Mouse (Mus musculus): Measurements from ENCODE around the gene Inhbc. TPM values are rescaled to one million over a fixed set of nuclear protein-coding genes. Genes with fewer than 3 reads are reported as not detected.
A peak's percentile ranks its signal among the peaks of the same experiment; 100 is the strongest.
"Not testable (repeated sequence)": the region's sequence is repeated elsewhere in the genome, so short reads cannot be mapped to it uniquely, and the experiment has no call there.

The Inhbc gene
- total RNA-seq, 2 experiments from 2014 or later = not detected

DNA sequence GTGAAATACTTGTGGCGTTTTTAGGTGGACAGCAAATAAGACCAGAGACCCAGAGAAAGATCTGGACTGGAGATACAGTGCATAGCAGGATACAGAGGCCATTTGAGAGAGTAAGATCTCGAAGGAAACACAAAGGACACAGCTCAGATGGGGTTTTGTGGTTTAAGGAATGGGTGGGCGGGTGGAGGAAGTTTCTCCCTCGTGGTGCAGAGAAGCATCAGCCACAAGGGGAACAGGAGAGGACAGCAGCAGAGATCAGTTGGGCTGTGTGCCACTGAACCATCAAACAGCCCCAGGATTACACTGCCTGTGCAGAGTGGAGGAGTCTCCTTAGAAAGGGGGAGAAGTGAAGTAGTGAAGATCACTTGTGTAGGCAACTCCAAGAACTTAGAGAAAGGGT, 52.2 kb downstream of the Inhbc start:
- Histone ChIP-seq H3K4me3 (no peak overlapping the region), H3K27ac (no peak overlapping the region)
- TF ChIP-seq CTCF (conservative IDR thresholded peaks at IDR 0.05) = no peak
- DNase-seq (ENCODE audit: low spot score in 2 of 2) = no peak

- no peak for TF ChIP-seq CTCF (conservative IDR thresholded peaks at IDR 0.05)
Observed at GRCm38 (mm10) chr10:127317277-127317676, 53.0 kb downstream of the Inhbc start.

GRCm38 (mm10) chr10:127314950-127315349, 55.3 kb downstream of the Inhbc start:
- not testable (repeated sequence) for H3K27ac ChIP-seq; DNase-seq (ENCODE audit: low spot score in 2 of 2); H3K4me3 ChIP-seq
- peak; percentile 22 for TF ChIP-seq CTCF (conservative IDR thresholded peaks at IDR 0.05)

More at GRCm38 (mm10) chr10:127317277-127317676, 53.0 kb downstream of the Inhbc start:
- Histone ChIP-seq H3K4me3 (no peak overlapping the region), H3K27ac (no peak overlapping the region)
- DNase-seq (ENCODE audit: low spot score in 2 of 2) = no peak

- H3K27ac ChIP-seq; DNase-seq (ENCODE audit: low spot score in 2 of 2); H3K4me3 ChIP-seq: not testable (repeated sequence)
Observed at GRCm38 (mm10) chr10:127313516-127313915, 56.7 kb downstream of the Inhbc start.

GRCm38 (mm10) chr10:127312858-127313257, 57.4 kb downstream of the Inhbc start:
- DNase-seq (ENCODE audit: low spot score in 2 of 2) = no peak
- H3K27ac ChIP-seq = no peak overlapping the region
- no peak for TF ChIP-seq CTCF (conservative IDR thresholded peaks at IDR 0.05)

DNA sequence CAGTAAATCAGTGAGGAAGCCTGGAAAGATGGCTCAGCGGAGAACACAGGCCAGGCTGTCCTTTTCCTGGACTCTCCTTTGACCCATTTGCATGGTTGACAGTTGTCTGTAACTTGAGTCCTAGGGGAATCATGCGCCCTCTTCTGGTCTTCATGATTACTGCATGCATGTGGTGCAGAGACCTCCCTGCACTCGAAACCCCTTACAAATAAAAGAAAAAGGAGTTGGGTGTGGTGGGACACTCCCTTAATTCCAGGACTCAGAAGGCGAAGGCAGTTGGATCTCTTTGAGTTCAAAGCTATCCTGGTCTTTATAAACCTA, 57.9 kb downstream of the Inhbc start:
- DNase-seq (ENCODE audit: low spot score in 2 of 2) = peak; percentile 80 to 81
- Histone ChIP-seq H3K27ac (peak overlapping the region; percentile 78), H3K4me3 (peak overlapping the region; percentile 90)
- peak; percentile 97 for TF ChIP-seq CTCF (conservative IDR thresholded peaks at IDR 0.05)

More at GRCm38 (mm10) chr10:127312858-127313257, 57.4 kb downstream of the Inhbc start:
- no peak overlapping the region for H3K4me3 ChIP-seq

DNA sequence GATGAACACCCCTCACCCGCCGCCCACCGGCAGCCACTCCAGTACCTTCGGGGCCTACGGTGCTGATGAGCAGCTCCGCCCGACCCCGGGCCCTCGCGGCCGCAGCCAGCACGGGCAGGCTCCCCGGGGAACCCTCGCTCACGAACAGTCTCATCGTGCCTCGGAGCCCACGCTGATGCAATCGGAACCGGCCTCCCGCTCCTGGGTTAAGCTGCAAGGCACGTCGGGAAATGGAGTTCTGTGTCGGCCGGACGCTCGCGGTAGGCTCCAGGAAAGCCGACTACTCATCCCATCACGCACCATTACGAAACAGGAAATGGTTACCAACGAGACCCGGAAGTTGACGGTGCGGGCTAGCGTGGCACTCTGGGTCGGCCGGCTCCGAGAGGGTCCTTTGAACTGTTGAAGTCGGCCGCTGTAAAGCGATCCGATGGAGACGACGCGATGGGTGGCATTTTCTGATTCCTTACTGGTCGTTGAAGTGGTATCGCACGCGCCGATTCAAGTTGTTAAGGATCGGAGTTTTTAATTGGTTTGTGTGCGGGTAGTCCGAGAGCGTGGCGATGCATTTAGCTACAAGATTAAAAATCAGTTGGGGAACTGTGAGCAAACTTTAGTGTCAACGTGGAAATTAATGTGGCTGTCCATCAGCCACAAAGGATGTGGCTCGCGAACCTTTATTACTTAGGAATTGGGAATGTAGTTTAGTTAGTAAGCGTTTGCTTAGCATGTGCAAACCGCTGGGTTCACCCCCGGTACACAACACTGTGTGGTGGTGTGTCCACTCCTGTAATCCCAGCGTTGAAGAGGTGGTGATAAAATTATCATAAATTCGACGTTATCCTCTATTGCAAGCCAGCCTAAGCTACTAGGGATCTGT, 58.5 kb downstream of the Inhbc start, which contains the start of gene Mars:
Gene Mars (minus strand): TSS at position 311 of the 880 bp plus-strand sequence.
- H3K4me3 ChIP-seq = peak within 1 kb of the TSS; percentile 90
- no peak for TF ChIP-seq CTCF (conservative IDR thresholded peaks at IDR 0.05)
- peak; percentile 93 to 97 for DNase-seq (ENCODE audit: low spot score in 2 of 2)
- H3K27ac ChIP-seq = peak within 1 kb of the TSS; percentile 78

DNA sequence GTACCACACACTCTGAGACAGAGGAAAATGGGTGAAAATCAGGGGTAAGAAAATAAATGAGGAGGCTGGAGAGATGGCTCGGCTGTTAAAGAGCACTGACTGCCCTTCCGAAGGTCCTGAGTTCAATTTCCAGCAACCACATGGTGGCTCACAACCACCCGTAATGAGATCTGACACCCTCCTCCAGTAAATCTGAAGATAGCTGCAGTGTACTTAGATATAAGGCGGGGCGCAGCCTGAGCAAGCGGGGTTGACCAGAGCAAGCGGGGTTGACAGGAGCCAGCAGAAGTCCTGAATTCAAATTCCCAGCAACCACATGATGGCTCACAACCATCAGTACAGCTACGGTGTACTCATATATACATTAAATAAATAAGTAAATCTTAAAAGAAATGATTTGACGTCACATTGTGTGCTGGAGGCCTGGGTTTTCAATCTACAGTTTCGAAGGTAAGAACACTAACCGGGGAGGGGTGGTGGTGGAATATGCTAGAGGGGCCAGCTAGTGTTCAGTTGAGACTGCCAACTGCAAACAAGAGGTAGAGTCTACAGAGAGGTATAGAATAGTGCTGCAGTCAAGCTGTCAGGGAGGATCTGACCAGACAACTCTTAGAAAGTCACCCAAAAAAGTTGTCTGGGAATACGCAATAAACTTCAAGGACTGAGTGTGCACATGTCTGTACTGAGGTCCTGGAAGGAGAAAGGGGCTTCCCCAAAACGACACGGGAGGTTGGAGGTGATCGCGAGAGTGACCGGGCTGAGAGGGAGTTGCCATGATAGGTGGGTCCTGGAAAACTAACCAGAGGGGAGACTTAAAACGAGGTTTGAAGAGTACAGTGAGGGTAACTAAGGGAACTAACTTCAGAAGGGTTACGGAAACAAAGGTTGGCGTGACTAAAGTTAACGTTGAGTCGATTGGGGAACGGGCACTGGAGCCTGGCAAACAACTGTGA, 59.4 kb downstream of the Inhbc start:
- peak overlapping the region; percentile 90 for H3K4me3 ChIP-seq
- TF ChIP-seq CTCF (conservative IDR thresholded peaks at IDR 0.05) = no peak
- DNase-seq (ENCODE audit: low spot score in 2 of 2) = no peak

DNA sequence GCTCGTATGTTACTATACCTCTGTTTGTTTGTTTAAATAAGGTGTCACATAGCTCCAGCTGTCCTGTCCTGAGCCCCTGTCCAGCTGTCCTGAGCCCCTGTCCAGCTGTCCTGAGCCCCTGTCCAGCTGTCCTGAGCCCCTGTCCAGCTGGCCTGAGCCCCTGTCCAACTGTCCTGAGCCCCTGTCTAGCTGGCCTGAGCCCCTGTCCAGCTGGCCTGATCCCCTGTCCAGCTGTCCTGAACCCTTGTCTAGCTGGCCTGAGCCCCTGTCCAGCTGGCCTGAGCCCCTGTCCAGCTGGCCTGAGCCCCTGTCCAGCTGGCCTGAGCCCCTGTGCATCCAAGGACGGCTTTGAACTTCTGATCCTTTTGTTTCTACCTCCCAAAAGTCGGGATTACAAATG, 61.1 kb downstream of the Inhbc start:
- not testable (repeated sequence) for DNase-seq (ENCODE audit: low spot score in 2 of 2); H3K4me3 ChIP-seq; H3K27ac ChIP-seq

More for the DNA sequence above, 59.4 kb downstream of the Inhbc start:
- H3K27ac ChIP-seq = peak overlapping the region; percentile 78

Other genes starting within 250 kb of the Inhbc start
- gene Os9, start 249.3 kb downstream of the Inhbc start, total RNA-seq (2021) = 100 to 1,000 TPM; 100 to 102 TPM
- 100 to 1,000 TPM; 116 to 123 TPM for gene B4galnt1, start 205.2 kb downstream of the Inhbc start, total RNA-seq (2021)
- gene Slc26a10, start 189.8 kb downstream of the Inhbc start, total RNA-seq (2021) = 10 to 100 TPM; 21.9 to 25.4 TPM
- gene Arhgef25, start 180.3 kb downstream of the Inhbc start, total RNA-seq (2021) = 100 to 1,000 TPM; 395 to 408 TPM
- 100 to 1,000 TPM; 227 to 255 TPM for gene Dtx3, start 174.7 kb downstream of the Inhbc start, total RNA-seq (2021)
- gene Pip4k2c, start 158.8 kb downstream of the Inhbc start, total RNA-seq (2021) = 10 to 100 TPM; 98.0 to 98.6 TPM
- 100 to 1,000 TPM; 715 to 773 TPM for gene Kif5a, start 107.1 kb downstream of the Inhbc start, total RNA-seq (2021)
- gene Dctn2, start 104.1 kb downstream of the Inhbc start, total RNA-seq (2021) = 100 to 1,000 TPM; 259 to 272 TPM
- 10 to 100 TPM; 54.3 to 60.6 TPM for gene Mbd6, start 81.4 kb downstream of the Inhbc start, total RNA-seq (2021)
- 10 to 100 TPM; 55.6 to 60.0 TPM for gene Mars, start 58.6 kb downstream of the Inhbc start, total RNA-seq (2021)
- gene Arhgap9, start 48.5 kb downstream of the Inhbc start, total RNA-seq (2021) = under 1 TPM; 0.56 to 0.79 TPM
- 1 to 10 TPM; 2.5 to 3.1 TPM for gene Gli1, start 28.5 kb downstream of the Inhbc start, total RNA-seq (2021)
- not detected for gene Inhbe, start 16.0 kb downstream of the Inhbc start, total RNA-seq (2021)
- 100 to 1,000 TPM; 153 to 170 TPM for gene R3hdm2, start 9.9 kb upstream of the Inhbc start, total RNA-seq (2021)
- gene Stac3, start 131.3 kb upstream of the Inhbc start, total RNA-seq (2021) = 1 to 10 TPM; 2.4 to 8.1 TPM
- 1 to 10 TPM; 3.5 to 3.7 TPM for gene Ndufa4l2, start 144.5 kb upstream of the Inhbc start, total RNA-seq (2021)
- 10 to 100 TPM; 25.4 to 27.6 TPM for gene Shmt2, start 152.0 kb upstream of the Inhbc start, total RNA-seq (2021)
- 1 to 10 TPM; 1.2 to 1.6 TPM for gene Nxph4, start 164.1 kb upstream of the Inhbc start, total RNA-seq (2021)

All from layer of hippocampus, adult 2 months (tissue).